Mouse (Mus musculus) CD4-positive, CD25-positive, alpha-beta regulatory T cell (primary cell): ENCODE measurements around the gene Gal3st3. TPM values are rescaled to one million over a fixed set of nuclear protein-coding genes. Genes with fewer than 3 reads are reported as not detected.

Experiments
- polyA plus RNA-seq: library from polyadenylated mRNA; unstranded; fragments of 100-300 nt; shearing (Covaris generic); gene quantifications from one replicate; pipeline ENCODE4 v1.2.1, GENCODE M21; 2017

Gene Gal3st3
- polyA plus RNA-seq, result 0.20 TPM

DNA sequence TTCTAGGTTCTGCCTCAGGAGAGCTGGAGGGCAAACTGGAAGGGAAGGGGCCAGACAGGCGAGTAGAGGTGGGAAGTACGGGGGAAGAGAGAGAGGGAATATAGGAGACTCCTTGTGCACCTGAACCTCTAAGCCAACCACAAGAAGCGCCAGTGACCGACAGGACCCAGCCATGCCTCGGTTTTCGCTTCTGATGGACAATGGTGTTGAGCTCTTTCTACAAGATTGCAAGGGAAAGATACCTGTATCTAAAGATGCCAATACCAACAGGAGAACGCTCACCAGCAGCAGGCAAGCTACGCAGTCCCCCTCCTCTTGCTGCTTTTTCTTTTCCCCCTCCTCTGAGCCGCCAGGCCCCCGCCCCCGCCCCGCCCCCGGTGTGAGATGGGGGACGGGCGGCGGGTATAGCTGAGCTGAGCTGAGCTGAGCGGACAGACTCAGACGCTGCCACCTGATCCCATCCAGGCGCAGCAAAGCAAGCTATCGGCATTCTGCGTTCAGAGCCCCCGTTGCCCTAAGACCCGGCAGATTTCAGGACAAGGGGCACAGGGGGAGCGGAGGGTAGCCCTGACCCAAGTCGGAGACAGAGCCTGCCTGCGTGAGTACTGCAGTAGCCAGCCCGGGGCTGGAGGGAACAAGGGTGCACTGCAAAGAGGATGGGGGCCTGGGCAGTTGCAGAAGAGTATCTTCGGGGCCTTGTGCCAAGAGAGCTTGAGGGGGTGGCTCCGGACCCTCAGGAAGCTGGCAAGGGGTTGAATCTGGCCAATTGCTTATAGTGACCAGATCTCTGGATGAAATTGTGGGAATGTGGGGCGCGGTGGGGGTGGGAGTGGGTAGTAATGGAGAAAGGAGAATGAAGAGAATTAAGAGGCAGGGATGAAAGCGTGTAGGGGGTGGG lies at the start of gene Gal3st3:
Gene Gal3st3, plus strand, starts transcription at position 429 of the 898 bp plus-strand sequence.

DNA sequence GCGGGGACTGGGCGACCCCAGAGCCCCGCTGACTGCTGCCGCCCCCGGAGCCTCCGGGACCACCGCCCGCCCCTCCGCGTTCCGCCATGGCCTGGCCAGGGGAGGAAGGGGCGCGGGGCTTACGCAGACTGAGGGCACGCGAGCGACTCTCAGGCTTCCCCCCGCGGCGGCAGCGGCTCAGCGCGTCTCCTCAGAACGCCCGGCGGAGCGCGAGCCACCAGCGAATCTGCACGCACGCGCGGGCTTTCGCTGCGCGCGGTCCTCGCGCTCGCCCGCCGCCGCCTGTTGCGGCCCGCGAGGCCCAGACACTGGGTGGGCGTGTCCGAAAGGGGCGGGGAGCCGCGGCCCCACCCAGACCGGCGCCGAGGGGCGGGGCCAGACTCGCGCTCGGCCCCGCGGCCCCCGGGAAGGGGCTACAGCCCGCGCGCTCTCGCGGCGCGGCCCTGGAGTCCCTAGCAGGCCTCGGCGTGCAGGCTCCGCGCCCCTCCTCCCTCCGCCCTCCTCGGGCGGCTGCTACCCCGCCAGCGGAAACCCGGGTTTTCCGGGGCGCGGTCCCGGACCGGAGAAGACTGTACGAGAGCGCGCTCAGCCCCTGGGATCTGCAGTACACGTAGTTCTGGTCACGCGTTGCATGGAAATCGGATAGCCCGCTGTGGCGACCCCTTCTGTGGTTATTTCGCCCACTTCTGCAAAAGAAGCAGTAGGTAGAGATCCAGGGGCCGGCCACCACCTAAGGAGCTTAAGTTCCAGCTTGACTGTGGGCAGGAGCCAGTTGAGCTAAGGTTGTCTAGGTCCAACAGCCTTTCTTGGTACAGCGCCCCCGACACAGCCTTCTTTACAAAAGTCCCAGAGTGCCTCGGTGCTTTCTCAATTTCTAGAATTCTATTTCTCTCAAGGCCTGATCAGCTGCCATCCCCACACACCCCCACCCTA lies 25.1 kb upstream of the Gal3st3 start, which contains the start of gene Pacs1:
Gene Pacs1, minus strand, starts transcription at position 319 of the 933 bp plus-strand sequence.

GRCm38 (mm10) chr19:5294972-5295735 lies 3.0 kb upstream of the Gal3st3 start, which contains the start of gene Sf3b2:
Gene Sf3b2, minus strand, starts transcription at chr19:5295455.

GRCm38 (mm10) chr19:5335441-5335840 lies 37.3 kb downstream of the Gal3st3 start, which contains the start of gene Catsper1:
Gene Catsper1, plus strand, starts transcription at chr19:5335741.

DNA sequence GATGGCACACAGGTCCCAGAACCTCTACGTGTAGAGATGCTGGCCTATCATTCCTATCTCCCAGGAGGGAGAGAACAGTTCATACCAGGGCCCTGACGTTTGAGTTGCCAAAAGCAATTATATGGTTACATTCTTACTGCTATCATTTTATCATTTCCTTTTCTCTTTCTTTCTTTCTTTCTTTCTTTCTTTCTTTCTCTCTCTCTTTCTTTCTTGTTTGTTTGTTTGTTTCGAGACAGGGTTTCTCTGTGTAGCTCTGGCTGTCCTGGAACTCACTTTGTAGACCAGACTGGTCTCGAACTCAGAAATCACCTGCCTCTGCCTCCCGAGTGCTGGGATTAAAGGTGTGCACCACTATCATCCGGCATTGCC lies 51.4 kb downstream of the Gal3st3 start, which contains the start of gene Cst6:
Gene Cst6, minus strand, starts transcription at position 73 of the 372 bp plus-strand sequence.

Other genes starting within 250 kb of the Gal3st3 start
- gene Rin1, start 247.8 kb upstream of the Gal3st3 start, polyA plus RNA-seq, result 0.51 TPM
- gene Cd248, start 230.3 kb upstream of the Gal3st3 start, polyA plus RNA-seq, result not detected
- gene Tmem151a, start 212.8 kb upstream of the Gal3st3 start, polyA plus RNA-seq, result not detected
- 67.0 TPM for gene Yif1a, start 209.8 kb upstream of the Gal3st3 start, polyA plus RNA-seq
- gene Cnih2, start 199.8 kb upstream of the Gal3st3 start, polyA plus RNA-seq, result 2.6 TPM
- 221 TPM for gene Rab1b, start 191.3 kb upstream of the Gal3st3 start, polyA plus RNA-seq
- 5.5 TPM for gene Klc2, start 179.8 kb upstream of the Gal3st3 start, polyA plus RNA-seq
- gene Pacs1, start 25.2 kb upstream of the Gal3st3 start, polyA plus RNA-seq, result 134 TPM
- gene Sf3b2, start 2.9 kb upstream of the Gal3st3 start, polyA plus RNA-seq, result 354 TPM
- gene Catsper1, start 37.4 kb downstream of the Gal3st3 start, polyA plus RNA-seq, result not detected
- gene Cst6, start 51.2 kb downstream of the Gal3st3 start, polyA plus RNA-seq, result 0.91 TPM
- 63.2 TPM for gene Eif1ad, start 68.4 kb downstream of the Gal3st3 start, polyA plus RNA-seq
- 304 TPM for gene Banf1, start 68.8 kb downstream of the Gal3st3 start, polyA plus RNA-seq
- gene Sart1, start 90.4 kb downstream of the Gal3st3 start, polyA plus RNA-seq, result 213 TPM
- gene Tsga10ip, start 104.2 kb downstream of the Gal3st3 start, polyA plus RNA-seq, result 0.85 TPM
- 225 TPM for gene Drap1, start 126.6 kb downstream of the Gal3st3 start, polyA plus RNA-seq
- gene AI837181, start 126.8 kb downstream of the Gal3st3 start, polyA plus RNA-seq, result 42.6 TPM
- gene Fosl1, start 149.2 kb downstream of the Gal3st3 start, polyA plus RNA-seq, result not detected
- gene Ccdc85b, start 159.6 kb downstream of the Gal3st3 start, polyA plus RNA-seq, result 12.2 TPM
- 166 TPM for gene Fibp, start 162.3 kb downstream of the Gal3st3 start, polyA plus RNA-seq
- 225 TPM for gene Ctsw, start 170.2 kb downstream of the Gal3st3 start, polyA plus RNA-seq
- 1.9 TPM for gene Efemp2, start 175.6 kb downstream of the Gal3st3 start, polyA plus RNA-seq
- gene Mus81, start 190.1 kb downstream of the Gal3st3 start, polyA plus RNA-seq, result 81.5 TPM
- 3,756 TPM for gene Cfl1, start 192.1 kb downstream of the Gal3st3 start, polyA plus RNA-seq
- gene 1700020D05Rik, start 205.5 kb downstream of the Gal3st3 start, polyA plus RNA-seq, result not detected
- gene Snx32, start 212.2 kb downstream of the Gal3st3 start, polyA plus RNA-seq, result 17.4 TPM